Mouse (Mus musculus) liver (tissue): ENCODE data around the gene Sema4f.

ENCODE experiments used
- DNase-seq: peaks from one replicate; pipeline ENCODE4 v3.0.0-alpha.2; 2020; ENCODE audit warnings: mixed read lengths

Gene Sema4f

GRCm38 (mm10) chr6:82868476-82868875, 71.1 kb downstream of the Sema4f start:
- no peak for DNase-seq

GRCm38 (mm10) chr6:82863380-82863874, 76.1 kb downstream of the Sema4f start:
- DNase-seq: peak; percentile 44

- no peak for DNase-seq
Observed at GRCm38 (mm10) chr6:82862475-82862874, 77.1 kb downstream of the Sema4f start.

GRCm38 (mm10) chr6:82862042-82862441, 77.5 kb downstream of the Sema4f start:
- no peak for DNase-seq
